Mouse (Mus musculus) adrenal gland, adult 2 months (tissue): ENCODE measurements around the gene Olfr692. TPM values are rescaled to one million over a fixed set of nuclear protein-coding genes. Genes with fewer than 3 reads are reported as not detected.

ENCODE experiments used
- DNase-seq: peaks from one replicate; pipeline ENCODE4 v3.0.0; 2021
- polyA plus RNA-seq: library from polyadenylated mRNA; depleted of rRNA; stranded (reverse); fragments of >200 nt; gene quantifications from 2 replicates; pipeline ENCODE4 v1.2.3, GENCODE M21; 2012; rRNA removed
- total RNA-seq, 2 experiments: library from RNA; stranded (reverse); gene quantifications; 2 replicates each; pipeline ENCODE4 v1.2.3; 2021

Olfr692 gene
- total and polyA plus RNA-seq, 3 experiments, result not detected

- DNase-seq, result no peak
These were observed 36.2 kb downstream of the Olfr692 start, which contains the start of gene Cnga4 for GRCm38 (mm10) chr7:105404268-105404667. Cnga4 (plus strand) TSS chr7:105404568.

GRCm38 (mm10) chr7:105406322-105406721, 38.3 kb downstream of the Olfr692 start:
- DNase-seq, result no peak

- peak; percentile 70 for DNase-seq
These were observed 44.0 kb downstream of the Olfr692 start for GRCm38 (mm10) chr7:105411874-105412632.

- no peak for DNase-seq
These were observed 46.4 kb downstream of the Olfr692 start for GRCm38 (mm10) chr7:105414385-105414784.

- DNase-seq, result no peak
These were observed 48.5 kb downstream of the Olfr692 start for GRCm38 (mm10) chr7:105416529-105416928.

GRCm38 (mm10) chr7:105418106-105418505, 50.1 kb downstream of the Olfr692 start:
- no peak for DNase-seq

Other genes with a start within 250 kb of the Olfr692 start
- not detected for gene Olfr683, start 221.2 kb upstream of the Olfr692 start, total RNA-seq
- not detected in 2 replicates for gene Olfr683, start 221.2 kb upstream of the Olfr692 start, polyA plus RNA-seq
- not detected for gene Olfr684, start 204.6 kb upstream of the Olfr692 start, total RNA-seq
- gene Olfr684, start 204.6 kb upstream of the Olfr692 start, polyA plus RNA-seq, result not detected in 2 replicates
- not detected for gene Olfr685, start 182.2 kb upstream of the Olfr692 start, total RNA-seq
- gene Olfr685, start 182.2 kb upstream of the Olfr692 start, polyA plus RNA-seq, result not detected in 2 replicates
- not detected for gene Olfr686, start 160.7 kb upstream of the Olfr692 start, total RNA-seq
- gene Olfr686, start 160.7 kb upstream of the Olfr692 start, polyA plus RNA-seq, result not detected in 2 replicates
- gene Olfr688, start 80.1 kb upstream of the Olfr692 start, total RNA-seq, result not detected
- not detected in 2 replicates for gene Olfr688, start 80.1 kb upstream of the Olfr692 start, polyA plus RNA-seq
- gene Olfr689, start 57.1 kb upstream of the Olfr692 start, total RNA-seq, result not detected
- gene Olfr689, start 57.1 kb upstream of the Olfr692 start, polyA plus RNA-seq, result not detected in 2 replicates
- not detected for gene Olfr690, start 34.1 kb upstream of the Olfr692 start, total RNA-seq
- not detected in 2 replicates for gene Olfr690, start 34.1 kb upstream of the Olfr692 start, polyA plus RNA-seq
- not detected for gene Olfr691, start 26.0 kb upstream of the Olfr692 start, total RNA-seq
- gene Olfr691, start 26.0 kb upstream of the Olfr692 start, polyA plus RNA-seq, result not detected in 2 replicates
- gene Gm5901, start 6.8 kb downstream of the Olfr692 start, total RNA-seq, result not detected
- gene Gm5901, start 6.8 kb downstream of the Olfr692 start, polyA plus RNA-seq, result not detected in 2 replicates
- gene Fam160a2, start 31.8 kb downstream of the Olfr692 start, total RNA-seq, result 10 to 100 TPM; 18.5 to 25.5 TPM
- gene Fam160a2, start 31.8 kb downstream of the Olfr692 start, polyA plus RNA-seq, result 50.5 and 54.7 TPM in 2 replicates
- not detected for gene Cnga4, start 36.3 kb downstream of the Olfr692 start, total RNA-seq
- 0.13 and 0.26 TPM in 2 replicates for gene Cnga4, start 36.3 kb downstream of the Olfr692 start, polyA plus RNA-seq
- gene Cckbr, start 57.5 kb downstream of the Olfr692 start, total RNA-seq, result not detected
- 0.04 and 0.10 TPM in 2 replicates for gene Cckbr, start 57.5 kb downstream of the Olfr692 start, polyA plus RNA-seq
- 10 to 100 TPM; 71.0 to 90.9 TPM for gene Cavin3, start 114.1 kb downstream of the Olfr692 start, total RNA-seq
- gene Cavin3, start 114.1 kb downstream of the Olfr692 start, polyA plus RNA-seq, result 158 and 163 TPM in 2 replicates
- 10 to 100 TPM; 56.2 to 68.5 TPM for gene Smpd1, start 186.1 kb downstream of the Olfr692 start, total RNA-seq
- gene Smpd1, start 186.1 kb downstream of the Olfr692 start, polyA plus RNA-seq, result 74.0 and 75.4 TPM in 2 replicates
- gene Apbb1, start 213.4 kb downstream of the Olfr692 start, total RNA-seq, result 10 to 100 TPM; 12.0 to 22.4 TPM
- gene Apbb1, start 213.4 kb downstream of the Olfr692 start, polyA plus RNA-seq, result 49.1 and 61.8 TPM in 2 replicates
- gene Hpx, start 231.9 kb downstream of the Olfr692 start, total RNA-seq, result 1 to 10 TPM in 1 of 2 experiments, under 1 TPM in 1; 0.52 to 7.0 TPM
- 0.25 and 2.0 TPM in 2 replicates for gene Hpx, start 231.9 kb downstream of the Olfr692 start, polyA plus RNA-seq